Mouse (Mus musculus): ENCODE measurements at regions not wholly inside any gene's neighbourhood (a gene's known extent, or its start where the extent isn't known, plus 50 kb on each side); places are given as distances from the start of the nearest gene placed in this dataset.

GRCm38 (mm10) chr9:61173548-61173947, 198.6 kb upstream of the Tle3 start:
- ATAC-seq (ENCODE audit: insufficient read depth) = no peak
- Histone ChIP-seq H3K4me1 (ENCODE audit: insufficient read depth) (no peaks in the 10 kb centered on the region), H3K4me2 (no peak overlapping the region), H3K36me3 (ENCODE audit: insufficient read depth) (no peaks in the 10 kb centered on the region), H3K27ac (ENCODE audit: low read depth) (no peak overlapping the region), H3K27me3 (ENCODE audit: insufficient read depth, low read length) (no peaks in the 10 kb centered on the region), H3K9me3 (ENCODE audit: low read depth, low read length) (no peaks in the 10 kb centered on the region), H3K4me3 (ENCODE audit: low read depth, low read length) (no peak overlapping the region), H3K9ac (no peak overlapping the region)
- no peak for DNase-seq
- no peak for TF ChIP-seq CTCF (IDR thresholded peaks at IDR 0.05; ENCODE audit: low read depth)

- Histone ChIP-seq H3K27me3 (ENCODE audit: insufficient read depth, low read length) (no peaks in the 10 kb centered on the region), H3K4me2 (no peak overlapping the region), H3K27ac (ENCODE audit: low read depth) (no peak overlapping the region), H3K4me1 (ENCODE audit: insufficient read depth) (no peaks in the 10 kb centered on the region), H3K4me3 (ENCODE audit: low read depth, low read length) (no peak overlapping the region), H3K9me3 (ENCODE audit: low read depth, low read length) (no peaks in the 10 kb centered on the region), H3K9ac (no peak overlapping the region), H3K36me3 (ENCODE audit: insufficient read depth) (no peaks in the 10 kb centered on the region)
- TF ChIP-seq CTCF (IDR thresholded peaks at IDR 0.05; ENCODE audit: low read depth) = no peak
- ATAC-seq (ENCODE audit: insufficient read depth) (no peak), DNase-seq (no peak)
- 93% methylated on average over 2 of the region's 2 CpGs for WGBS
Measured at GRCm38 (mm10) chr9:61175381-61175780, 196.8 kb upstream of the Tle3 start.

GRCm38 (mm10) chr9:61176856-61177255, 195.3 kb upstream of the Tle3 start:
- H3K9ac ChIP-seq = no peak overlapping the region
- no peak overlapping the region for H3K4me3 ChIP-seq (ENCODE audit: low read depth, low read length)
- no peak for DNase-seq
- WGBS = 88% methylated on average over 3 of the region's 3 CpGs
- ATAC-seq (ENCODE audit: insufficient read depth) = no peak
- H3K9me3 ChIP-seq (ENCODE audit: low read depth, low read length) = no peaks in the 10 kb centered on the region
- no peaks in the 10 kb centered on the region for H3K36me3 ChIP-seq (ENCODE audit: insufficient read depth)
- TF ChIP-seq CTCF (IDR thresholded peaks at IDR 0.05; ENCODE audit: low read depth) = no peak
- H3K4me1 ChIP-seq (ENCODE audit: insufficient read depth) = no peaks in the 10 kb centered on the region
- no peaks in the 10 kb centered on the region for H3K27me3 ChIP-seq (ENCODE audit: insufficient read depth, low read length)
- no peak overlapping the region for H3K27ac ChIP-seq (ENCODE audit: low read depth)
- H3K4me2 ChIP-seq = no peak overlapping the region

- ATAC-seq (ENCODE audit: insufficient read depth) (no peak), DNase-seq (no peak)
- Histone ChIP-seq H3K27me3 (ENCODE audit: insufficient read depth, low read length) (no peaks in the 10 kb centered on the region), H3K9ac (no peak overlapping the region), H3K27ac (ENCODE audit: low read depth) (no peak overlapping the region), H3K9me3 (ENCODE audit: low read depth, low read length) (no peaks in the 10 kb centered on the region), H3K4me2 (no peak overlapping the region), H3K36me3 (ENCODE audit: insufficient read depth) (no peaks in the 10 kb centered on the region), H3K4me1 (ENCODE audit: insufficient read depth) (no peaks in the 10 kb centered on the region), H3K4me3 (ENCODE audit: low read depth, low read length) (no peak overlapping the region)
- TF ChIP-seq CTCF (IDR thresholded peaks at IDR 0.05; ENCODE audit: low read depth) = no peak
- 62% methylated on average over 8 of the region's 8 CpGs for WGBS
Measured at GRCm38 (mm10) chr9:61186541-61187420, 185.4 kb upstream of the Tle3 start.

GRCm38 (mm10) chr9:61187713-61188399, 184.3 kb upstream of the Tle3 start:
- no peak overlapping the region for H3K4me3 ChIP-seq (ENCODE audit: low read depth, low read length)
- H3K4me1 ChIP-seq (ENCODE audit: insufficient read depth) = no peaks in the 10 kb centered on the region
- H3K27me3 ChIP-seq (ENCODE audit: insufficient read depth, low read length) = no peaks in the 10 kb centered on the region

GRCm38 (mm10) chr9:61189295-61189694, 182.9 kb upstream of the Tle3 start:
- H3K4me1 ChIP-seq (ENCODE audit: insufficient read depth) = no peaks in the 10 kb centered on the region
- no peak for ATAC-seq (ENCODE audit: insufficient read depth)
- TF ChIP-seq CTCF (IDR thresholded peaks at IDR 0.05; ENCODE audit: low read depth) = no peak
- H3K9ac ChIP-seq = no peak overlapping the region
- H3K9me3 ChIP-seq (ENCODE audit: low read depth, low read length) = no peaks in the 10 kb centered on the region
- no peaks in the 10 kb centered on the region for H3K27me3 ChIP-seq (ENCODE audit: insufficient read depth, low read length)
- 78% methylated on average over 8 of the region's 8 CpGs for WGBS
- no peak overlapping the region for H3K27ac ChIP-seq (ENCODE audit: low read depth)
- H3K4me3 ChIP-seq (ENCODE audit: low read depth, low read length) = no peak overlapping the region
- DNase-seq = no peak
- H3K4me2 ChIP-seq = no peak overlapping the region
- H3K36me3 ChIP-seq (ENCODE audit: insufficient read depth) = no peaks in the 10 kb centered on the region

More at GRCm38 (mm10) chr9:61187713-61188399, 184.3 kb upstream of the Tle3 start:
- no peaks in the 10 kb centered on the region for H3K9me3 ChIP-seq (ENCODE audit: low read depth, low read length)
- H3K4me2 ChIP-seq = no peak overlapping the region
- no peak overlapping the region for H3K27ac ChIP-seq (ENCODE audit: low read depth)
- 66% methylated on average over 3 of the region's 3 CpGs for WGBS
- H3K36me3 ChIP-seq (ENCODE audit: insufficient read depth) = no peaks in the 10 kb centered on the region
- H3K9ac ChIP-seq = no peak overlapping the region
- DNase-seq = no peak
- TF ChIP-seq CTCF (IDR thresholded peaks at IDR 0.05; ENCODE audit: low read depth) = no peak
- ATAC-seq (ENCODE audit: insufficient read depth) = no peak

- ATAC-seq (ENCODE audit: insufficient read depth) (no peak), DNase-seq (no peak)
- Histone ChIP-seq H3K9me3 (ENCODE audit: low read depth, low read length) (no peaks in the 10 kb centered on the region), H3K36me3 (ENCODE audit: insufficient read depth) (no peaks in the 10 kb centered on the region), H3K4me2 (no peak overlapping the region), H3K27ac (ENCODE audit: low read depth) (no peak overlapping the region), H3K4me1 (ENCODE audit: insufficient read depth) (peaks cover 7% of the 10 kb centered on the region; the same call in 1 of the 2 replicates), H3K9ac (no peak overlapping the region), H3K4me3 (ENCODE audit: low read depth, low read length) (no peak overlapping the region), H3K27me3 (ENCODE audit: insufficient read depth, low read length) (no peaks in the 10 kb centered on the region)
- 64% methylated on average over 4 of the region's 4 CpGs for WGBS
- no peak for TF ChIP-seq CTCF (IDR thresholded peaks at IDR 0.05; ENCODE audit: low read depth)
Measured at GRCm38 (mm10) chr9:61199077-61199753, 173.0 kb upstream of the Tle3 start.

Measured in lung, embryonic 14.5 days (tissue).